Mouse (Mus musculus): ENCODE measurements around the gene Itgb8.

- TF ChIP-seq CTCF (IDR thresholded peaks at IDR 0.05; ENCODE audit: borderline replicate concordance, insufficient read depth, low read depth, low read length), result no peak
- no peak for TF ChIP-seq POLR2A (IDR thresholded peaks at IDR 0.05; ENCODE audit: borderline replicate concordance, insufficient read depth, low read length)
These were observed 8.2 kb downstream of the Itgb8 start for GRCm38 (mm10) chr12:119230444-119230843.

Data from cerebellum, adult 2 months (tissue).